Mouse (Mus musculus) frontal cortex, postnatal 10 days (tissue): Measurements from ENCODE around the gene Fam189a2.

ENCODE experiments used
- DNase-seq, 2 experiments: peaks; one replicate each; pipeline ENCODE4 v3.0.0; 2022; ENCODE audit warnings: low spot score in 2 of 2, mixed read lengths in 1 of 2

Gene Fam189a2

DNA sequence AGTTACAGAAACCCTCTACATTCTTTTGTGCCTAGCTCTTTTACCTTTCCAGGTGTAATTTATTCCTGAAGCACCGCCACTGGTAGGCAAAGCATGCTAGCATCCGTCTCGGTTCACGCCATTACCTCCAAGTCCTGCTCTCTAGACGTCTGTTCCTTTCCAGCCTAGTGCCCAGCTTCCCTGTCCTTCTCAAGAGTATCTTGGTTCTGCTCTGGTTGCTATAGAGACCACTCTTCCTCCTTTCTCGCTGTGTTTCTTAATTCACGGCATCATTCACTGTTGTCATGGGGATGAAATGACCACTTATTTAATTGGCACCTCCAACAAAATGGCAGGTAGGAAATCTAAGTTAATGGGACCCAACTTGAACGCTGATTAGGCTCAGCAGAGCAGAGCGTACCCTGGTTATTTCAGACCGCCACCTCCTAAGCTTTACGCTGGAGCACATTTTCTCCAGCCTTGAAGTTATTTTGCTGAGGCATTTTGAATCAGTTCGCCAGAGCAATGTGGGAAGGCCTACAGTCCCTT, 89.3 kb downstream of the Fam189a2 start:
- DNase-seq, result no peak

DNA sequence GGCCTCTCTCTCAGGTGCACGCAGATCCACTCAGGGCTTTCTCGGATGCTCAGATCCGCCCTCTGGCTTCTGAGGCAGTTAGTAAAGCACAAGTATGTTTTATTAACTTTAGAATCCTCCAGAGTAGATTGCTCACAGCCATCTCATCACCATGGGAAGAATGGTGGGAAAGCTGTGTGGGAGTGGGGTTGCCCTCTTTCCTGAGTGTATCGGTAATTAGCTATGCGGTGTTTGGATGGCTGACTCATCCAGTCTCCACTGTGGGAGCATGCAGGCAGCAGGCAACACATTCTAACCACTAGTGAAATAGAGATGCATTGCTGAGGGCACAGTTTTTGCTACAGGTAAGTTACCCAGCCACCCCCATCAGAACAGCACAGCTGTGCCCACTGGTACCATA, 100.0 kb downstream of the Fam189a2 start:
- no peak for DNase-seq

DNA sequence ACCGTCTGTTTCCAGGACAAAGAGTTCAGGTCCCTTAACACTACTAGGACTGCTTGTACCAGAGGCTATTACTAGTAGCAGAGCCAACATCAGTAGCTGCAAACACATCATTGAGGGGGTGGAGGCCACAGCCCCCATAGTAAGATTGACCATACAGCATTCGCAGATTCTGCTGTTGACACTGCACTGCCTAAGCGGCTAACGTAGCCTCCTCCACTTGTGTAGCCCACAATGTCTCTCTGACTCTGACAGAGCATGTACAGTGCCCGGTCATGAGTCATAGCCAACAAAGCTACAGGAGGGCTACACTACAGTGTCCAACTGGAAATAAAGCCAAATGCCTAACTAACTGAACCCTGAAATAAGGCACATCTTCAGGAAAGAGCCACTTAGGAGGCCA, 105.3 kb downstream of the Fam189a2 start:
- no peak for DNase-seq

DNA sequence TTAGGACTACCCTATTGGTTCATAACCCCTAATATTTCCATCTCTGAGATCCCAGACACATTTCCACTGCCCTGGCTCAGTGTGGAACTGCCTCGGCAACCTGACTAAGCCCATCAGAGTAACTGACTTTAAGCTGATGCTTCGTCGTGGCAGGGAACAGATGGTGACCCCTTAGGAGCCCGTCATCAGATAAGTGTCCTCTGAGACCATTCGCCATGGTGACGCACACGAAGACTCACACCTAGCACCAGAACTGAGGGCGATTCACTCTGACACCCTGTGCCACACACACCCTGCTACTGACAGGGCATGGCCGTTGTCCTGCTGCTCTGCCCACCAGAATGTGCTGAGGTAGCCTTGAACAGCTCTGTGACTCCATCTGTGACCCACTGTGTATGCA, 106.0 kb downstream of the Fam189a2 start:
- DNase-seq, result no peak

DNA sequence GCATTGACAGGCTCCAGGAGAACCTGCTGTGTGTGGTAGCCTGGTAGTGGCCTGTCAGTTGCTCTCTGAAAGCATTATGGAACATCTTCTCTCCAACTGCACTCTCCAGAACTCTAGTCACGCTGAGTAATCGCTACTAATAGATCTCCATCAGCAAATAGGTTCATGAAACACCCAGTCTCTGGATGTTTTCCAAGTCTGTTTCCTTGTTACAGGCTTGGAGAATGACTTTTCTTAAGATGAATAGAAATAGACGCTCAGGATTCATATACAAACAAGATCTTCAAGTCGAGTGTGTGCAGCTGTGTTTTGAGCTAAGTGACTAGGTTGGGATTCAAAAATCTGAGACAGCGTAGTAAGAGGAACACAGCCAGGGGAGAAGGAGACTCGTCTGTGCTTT, 106.8 kb downstream of the Fam189a2 start:
- no peak for DNase-seq
